Mouse (Mus musculus) ovary, postnatal 14 days (tissue): ENCODE data around the gene Rhno1.
A peak's percentile ranks its signal among the peaks of the same experiment; 100 is the strongest.
"Not testable (repeated sequence)": the region's sequence is repeated elsewhere in the genome, so short reads cannot be mapped to it uniquely, and the experiment has no call there.

Experiments
- DNase-seq: peaks from one replicate; pipeline ENCODE4 v3.0.0; 2022; ENCODE audit warnings: low spot score

Gene Rhno1

GRCm38 (mm10) chr6:128362381-128363006 lies at the start of gene Rhno1, which contains the start of gene Foxm1:
TSS of gene Rhno1 (minus strand) at chr6:128362911.
TSS of gene Foxm1 (plus strand) at chr6:128362967.
- peak; percentile 79 for DNase-seq

DNA sequence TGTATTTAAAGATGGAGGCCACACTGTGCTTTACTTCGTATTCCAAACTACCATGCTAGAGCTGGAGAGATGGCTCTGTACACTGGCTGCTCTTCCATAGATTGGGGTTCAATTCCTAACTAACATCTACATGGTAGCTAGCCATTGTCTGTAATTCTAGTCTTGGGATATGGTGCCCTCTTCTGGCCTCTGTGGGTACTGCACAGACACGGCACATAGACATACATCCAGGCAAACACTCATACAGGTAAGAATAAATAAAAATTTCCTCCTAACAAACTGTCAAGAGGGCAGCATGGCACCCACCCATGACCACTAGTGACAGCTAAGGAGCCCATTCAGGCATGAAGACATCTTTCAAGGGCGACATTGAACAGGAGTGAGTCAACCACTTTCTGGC lies 48.4 kb upstream of the Rhno1 start:
- DNase-seq, result peak; percentile 80

DNA sequence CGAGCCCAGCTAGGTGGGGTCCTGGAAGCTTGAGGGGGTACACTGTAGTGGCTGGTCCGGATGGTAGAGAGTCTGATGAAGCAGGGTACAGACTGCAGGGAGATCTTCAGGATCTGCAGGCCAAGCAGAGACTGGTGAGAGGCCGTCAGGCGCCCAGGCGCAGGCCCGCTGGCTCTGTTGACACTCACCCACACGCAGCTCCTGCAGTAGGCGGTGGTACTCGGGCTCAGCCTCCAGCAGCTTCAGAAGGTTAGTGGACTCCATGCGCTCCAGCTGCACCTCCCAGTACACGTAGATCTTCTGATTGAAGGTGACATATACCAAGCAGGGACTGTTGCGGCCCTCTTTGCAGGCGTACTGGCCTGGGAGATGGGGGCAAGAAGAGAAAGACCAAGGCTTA lies 47.6 kb upstream of the Rhno1 start:
- DNase-seq, result no peak

GRCm38 (mm10) chr6:128408544-128409125 lies 45.9 kb upstream of the Rhno1 start:
- no peak for DNase-seq

DNA sequence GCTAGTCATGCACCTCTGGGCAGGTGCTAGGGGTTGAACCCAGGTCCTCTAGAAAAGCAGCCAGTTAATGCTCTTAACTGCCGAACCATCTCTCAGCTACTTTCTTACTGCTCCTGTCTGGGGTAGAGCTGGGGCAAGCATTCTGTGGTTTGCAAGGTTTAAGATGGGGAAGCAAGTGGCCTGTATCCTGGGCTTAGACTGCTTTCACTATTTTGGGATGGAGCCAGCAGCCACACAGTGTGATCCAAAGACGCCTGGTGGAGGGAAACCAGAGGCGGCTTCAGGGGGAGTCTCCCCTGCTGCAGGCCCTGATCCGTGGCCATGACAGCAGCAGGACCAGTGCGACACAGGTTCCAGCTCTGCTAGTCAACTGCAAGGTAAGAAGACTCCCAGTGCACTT lies 42.0 kb upstream of the Rhno1 start:
- DNase-seq, result no peak

- DNase-seq, result peak; percentile 57
These were observed 36.9 kb upstream of the Rhno1 start for GRCm38 (mm10) chr6:128399421-128400185.

GRCm38 (mm10) chr6:128398996-128399395 lies 36.3 kb upstream of the Rhno1 start, which contains the start of gene Nrip2:
TSS of gene Nrip2 (plus strand) at chr6:128399296.
- no peak for DNase-seq

GRCm38 (mm10) chr6:128397574-128398261 lies 35.0 kb upstream of the Rhno1 start:
- no peak for DNase-seq

- no peak for DNase-seq
These were observed 28.0 kb upstream of the Rhno1 start for GRCm38 (mm10) chr6:128390683-128391082.

GRCm38 (mm10) chr6:128389185-128389584 lies 26.5 kb upstream of the Rhno1 start:
- DNase-seq, result no peak

DNA sequence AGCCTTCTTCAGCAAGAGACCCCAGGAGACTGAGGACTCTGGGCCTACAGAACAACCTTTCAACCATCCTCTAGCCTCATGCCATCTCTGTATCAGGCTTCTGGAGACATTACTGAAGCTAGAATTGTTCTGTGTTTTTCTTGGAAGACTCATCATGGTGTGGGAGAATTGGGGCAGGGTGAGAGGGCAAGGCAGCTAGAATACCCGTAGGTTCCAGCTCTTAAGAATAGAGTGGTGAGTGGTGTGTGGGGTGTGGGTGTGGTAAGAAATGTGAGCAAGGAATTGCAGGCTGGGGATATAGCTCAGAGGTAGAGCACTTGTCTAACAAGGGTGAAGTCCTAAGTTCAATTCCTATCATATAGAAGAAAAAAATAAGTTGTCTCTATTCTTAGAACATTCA lies 22.3 kb upstream of the Rhno1 start:
- no peak for DNase-seq

GRCm38 (mm10) chr6:128383752-128384151 lies 21.0 kb upstream of the Rhno1 start:
- DNase-seq, result no peak

DNA sequence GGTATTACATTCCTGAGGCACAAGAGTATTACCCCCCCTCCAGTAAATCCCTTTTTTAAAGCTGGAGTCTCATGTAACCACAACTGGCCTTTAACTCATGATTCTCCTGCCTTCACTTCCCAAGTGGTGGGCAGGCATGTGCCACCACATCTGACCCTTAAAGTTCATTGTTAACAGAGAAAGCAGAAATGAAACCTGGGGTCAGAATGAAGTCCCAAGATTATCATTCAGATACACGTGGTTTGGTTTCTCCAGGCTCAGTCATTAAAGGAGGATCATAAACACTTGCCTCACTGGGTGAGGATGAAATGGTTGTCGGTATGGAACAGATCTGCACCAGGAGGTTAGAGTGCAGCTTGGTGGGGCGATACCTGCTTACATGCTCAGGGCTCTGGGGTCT lies 18.5 kb upstream of the Rhno1 start:
- DNase-seq, result no peak

GRCm38 (mm10) chr6:128380594-128381167 lies 18.0 kb upstream of the Rhno1 start:
- not testable (repeated sequence) for DNase-seq

GRCm38 (mm10) chr6:128379636-128380035 lies 16.9 kb upstream of the Rhno1 start:
- DNase-seq, result no peak

- no peak for DNase-seq
These were observed 13.8 kb upstream of the Rhno1 start for GRCm38 (mm10) chr6:128376371-128377085.

DNA sequence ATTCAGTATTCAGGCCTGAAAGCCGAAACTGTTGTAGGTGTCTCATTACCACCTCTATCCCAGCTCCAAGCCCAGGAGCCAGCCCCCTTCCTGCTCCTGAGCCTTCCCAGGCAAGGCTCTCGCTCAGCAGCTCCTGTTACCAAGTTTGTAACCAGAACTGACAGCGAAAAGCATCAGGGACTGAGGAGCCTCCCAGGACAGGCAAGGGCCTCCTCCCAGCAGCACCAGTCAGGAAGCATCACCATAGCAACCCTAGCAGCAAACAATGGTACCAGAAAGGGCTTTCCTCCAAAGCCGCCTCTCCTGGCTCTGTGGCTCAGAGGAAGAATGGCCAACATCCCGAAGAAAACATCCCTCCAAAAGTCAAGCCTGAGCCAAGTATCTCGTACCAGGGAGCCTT lies 12.5 kb upstream of the Rhno1 start, which contains the start of the genes Tex52 and Gm44596:
Tex52 (plus strand) TSS at position 265 of the 400 bp plus-strand sequence.
Gm44596 (plus strand) TSS at position 312 of the 400 bp plus-strand sequence.
- no peak for DNase-seq

DNA sequence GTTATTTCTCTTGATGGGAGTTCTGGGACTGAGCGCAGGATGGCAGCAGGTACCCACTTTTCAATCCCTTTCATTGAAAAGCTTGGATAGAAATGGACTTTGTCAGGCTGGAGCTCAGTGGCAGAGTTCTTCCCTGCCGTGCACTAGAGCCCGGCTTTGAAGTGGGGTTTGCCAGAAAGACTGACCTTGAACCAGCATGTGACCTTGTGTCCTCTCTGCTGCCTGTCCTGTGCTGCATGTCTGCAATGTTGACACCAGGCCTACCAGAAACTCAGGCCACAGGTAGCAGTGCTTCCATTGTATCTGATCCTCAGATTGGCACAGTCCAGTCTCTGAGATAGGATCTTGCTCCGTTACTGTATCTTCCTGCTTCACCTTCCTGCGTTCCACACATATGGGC lies 7.3 kb upstream of the Rhno1 start:
- no peak for DNase-seq

- DNase-seq, result no peak
These were observed 3.8 kb upstream of the Rhno1 start for GRCm38 (mm10) chr6:128366466-128366865.

DNA sequence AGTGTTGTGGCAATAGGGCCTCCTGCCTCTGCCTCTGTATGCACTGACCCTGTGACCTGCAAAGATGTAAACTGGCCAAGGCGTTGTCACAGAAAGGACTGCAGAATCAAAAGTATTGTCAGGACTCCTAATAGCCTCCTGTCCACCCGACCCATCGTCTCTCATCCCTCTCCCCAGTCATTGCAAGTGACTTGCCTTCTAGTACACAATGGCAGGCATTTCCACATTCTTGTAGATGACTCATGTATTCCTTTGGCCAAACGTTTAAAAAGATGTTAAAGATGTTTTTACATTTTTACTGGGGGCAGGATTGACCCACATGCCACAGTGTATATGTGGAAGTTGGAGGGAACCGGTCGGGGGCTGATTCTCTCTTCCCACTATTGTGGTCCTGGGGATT lies 2.0 kb upstream of the Rhno1 start:
- DNase-seq, result no peak
